Mouse (Mus musculus) hindbrain, embryonic 10.5 days (tissue): ENCODE data around the gene Arl4d. TPM values are rescaled to one million over a fixed set of nuclear protein-coding genes. Genes with fewer than 3 reads are reported as not detected.
"Not testable (repeated sequence)": the region's sequence is repeated elsewhere in the genome, so short reads cannot be mapped to it uniquely, and the experiment has no call there.

Source experiments
- DNase-seq: peaks from one replicate; pipeline ENCODE4 v3.0.0-alpha.2; 2017; ENCODE audit warnings: low spot score
- H3K27ac ChIP-seq: fragments of 300-500 bp; sonication (generic); 2 replicates; pipeline ENCODE4 v1.5.1; 2016; ENCODE audit warnings: mild to moderate bottlenecking, moderate library complexity
- H3K27me3 ChIP-seq: fragments of 300-500 bp; sonication (generic); 2 replicates; pipeline ENCODE4 v1.6.1; 2016; ENCODE audit warnings: mild to moderate bottlenecking; ENCODE audit not compliant: poor library complexity, insufficient read depth, severe bottlenecking
- H3K36me3 ChIP-seq: fragments of 300-500 bp; sonication (generic); 2 replicates; pipeline ENCODE4 v1.6.1; 2016; ENCODE audit warnings: mild to moderate bottlenecking, moderate library complexity
- H3K4me1 ChIP-seq: fragments of 300-500 bp; sonication (generic); replicated peaks from 2 replicates; pipeline ENCODE4 v1.6.1; 2016; ENCODE audit warnings: mild to moderate bottlenecking
- H3K4me3 ChIP-seq: fragments of 300-500 bp; sonication (generic); 2 replicates; pipeline ENCODE4 v1.5.1; 2016; ENCODE audit warnings: mild to moderate bottlenecking, moderate library complexity
- H3K9me3 ChIP-seq: fragments of 300-500 bp; sonication (generic); 2 replicates; pipeline ENCODE4 v1.6.1; 2016; ENCODE audit warnings: mild to moderate bottlenecking, moderate library complexity
- WGBS: fragments of 180-500 bp; shearing (Covaris S2); methylation state at CpG from one replicate; pipeline ENCODE4 v1.1.7; 2016; 5-methylcytosine and 5-hydroxymethylcytosine counted together
- polyA plus RNA-seq: library from polyadenylated mRNA; unstranded; fragments of >200 nt; fragmentation: Nextera tagmentation; extraction: Ambion mirVana; gene quantifications from 2 replicates; pipeline ENCODE4 v1.2.1, GENCODE M21; 2016

The Arl4d gene
- polyA plus RNA-seq, 1 experiment from 2014 or later = 9.4 TPM

- Histone ChIP-seq H3K9me3 (no peaks in the 10 kb centered on the region), H3K4me3 (no peak overlapping the region), H3K4me1 (peaks cover 13% of the 10 kb centered on the region; the same call in 1 of the 2 replicates), H3K27me3 (no peaks in the 10 kb centered on the region), H3K27ac (no peak overlapping the region), H3K36me3 (peaks cover 17% of the 10 kb centered on the region)
- 88% methylated on average over 4 of the region's 4 CpGs for WGBS
- DNase-seq = no peak
Measured at GRCm38 (mm10) chr11:101639761-101640160, 25.6 kb upstream of the Arl4d start.

DNA sequence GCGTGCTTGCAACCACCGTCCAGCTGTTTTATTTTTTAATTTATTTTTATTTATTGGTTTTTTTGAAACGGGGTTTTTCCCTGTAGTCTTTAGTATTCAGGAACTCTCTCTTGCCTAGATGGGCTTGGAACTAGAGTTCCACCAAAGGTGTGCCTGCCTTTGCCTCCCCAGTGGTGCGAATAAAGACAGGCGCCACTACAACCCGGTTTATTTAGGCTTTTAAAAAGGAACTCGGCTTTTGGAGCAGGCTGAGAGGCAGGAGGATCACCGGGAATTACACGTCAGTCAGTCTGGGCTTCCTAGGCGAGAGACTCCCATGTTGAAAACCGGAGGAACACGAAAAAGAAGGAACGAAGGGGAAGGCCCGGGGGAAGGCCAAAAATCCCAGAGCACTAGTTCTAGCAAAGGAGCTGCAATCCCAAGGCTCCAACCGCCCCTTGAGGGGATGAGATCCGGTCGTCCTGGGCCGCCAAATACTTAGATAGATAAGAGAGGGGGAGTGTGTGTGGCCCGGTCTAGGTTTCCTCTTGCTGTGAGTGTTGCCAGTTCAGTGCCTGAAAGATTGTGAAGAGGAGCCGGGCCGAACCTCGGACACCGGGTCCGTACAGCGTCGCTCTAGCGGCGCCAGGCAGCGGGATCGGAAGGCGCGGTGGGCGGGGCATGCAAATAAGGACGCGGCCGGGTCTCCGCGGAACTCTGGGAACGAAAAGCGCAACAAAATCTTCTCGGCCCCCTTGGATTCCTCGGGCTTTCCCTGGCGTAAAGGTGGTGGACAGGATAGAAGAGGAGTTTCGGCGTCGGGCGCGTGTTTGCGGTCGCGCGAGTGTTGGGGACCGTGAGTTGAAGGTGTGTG lies 24.3 kb upstream of the Arl4d start:
- peak overlapping the region; percentile 44 for H3K4me3 ChIP-seq
- peak; percentile 79 for DNase-seq
- 6% methylated on average over 53 of the region's 53 CpGs for WGBS
- H3K27me3 ChIP-seq, H3K9me3 ChIP-seq, H3K36me3 ChIP-seq: not testable (repeated sequence)
- peak overlapping the region; percentile 88 for H3K27ac ChIP-seq
- peaks cover 10% of the 10 kb centered on the region; the same call in 1 of the 2 replicates for H3K4me1 ChIP-seq

DNA sequence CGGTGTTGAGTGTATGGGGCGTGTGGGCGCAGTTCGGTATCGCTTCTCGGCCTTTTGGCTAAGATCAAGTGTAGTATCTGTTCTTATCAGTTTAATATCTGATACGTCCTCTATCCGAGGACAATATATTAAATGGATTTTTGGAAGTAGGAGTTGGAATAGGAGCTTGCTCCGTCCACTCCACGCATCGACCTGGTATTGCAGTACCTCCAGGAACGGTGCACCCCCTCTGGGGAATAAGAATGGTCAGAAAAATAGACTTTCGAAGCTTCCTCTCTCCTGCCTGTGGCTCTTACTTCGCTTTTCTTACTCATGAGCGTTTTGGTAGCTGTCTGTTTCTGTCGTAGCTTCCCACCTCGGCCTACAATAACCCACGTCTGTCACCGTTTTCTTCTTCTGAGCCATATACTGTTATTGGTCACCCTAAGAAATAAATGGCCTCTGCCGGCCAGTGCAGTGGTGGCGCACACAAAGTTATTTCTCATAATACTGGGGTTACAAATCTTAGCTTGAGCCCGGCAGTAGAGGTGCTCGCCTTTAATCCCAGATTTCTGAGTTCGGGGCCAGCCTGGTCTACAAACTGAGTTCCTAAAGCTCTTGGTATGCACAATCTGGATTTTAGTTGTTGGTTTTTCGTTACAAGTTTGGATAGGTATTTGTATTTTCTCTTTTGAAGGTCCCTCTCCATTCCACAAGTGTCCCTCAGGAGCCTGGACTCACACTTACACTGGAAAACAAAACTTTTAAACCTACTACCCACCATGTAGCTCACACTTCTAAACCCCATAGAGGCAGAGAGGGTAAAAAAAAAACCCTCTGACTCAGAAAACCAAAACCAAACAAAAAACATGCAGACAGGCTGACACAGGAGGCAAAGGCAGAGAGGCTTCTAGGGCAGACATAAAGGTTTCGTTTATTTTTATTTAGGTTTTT lies 23.4 kb upstream of the Arl4d start:
- H3K4me3 ChIP-seq, H3K9me3 ChIP-seq, H3K27me3 ChIP-seq, H3K36me3 ChIP-seq: not testable (repeated sequence)
- WGBS = 6% methylated on average over 15 of the region's 26 CpGs
- Histone ChIP-seq H3K27ac (peak overlapping the region; percentile 88), H3K4me1 (peaks cover 14% of the 10 kb centered on the region)
- peak; percentile 73 for DNase-seq

DNA sequence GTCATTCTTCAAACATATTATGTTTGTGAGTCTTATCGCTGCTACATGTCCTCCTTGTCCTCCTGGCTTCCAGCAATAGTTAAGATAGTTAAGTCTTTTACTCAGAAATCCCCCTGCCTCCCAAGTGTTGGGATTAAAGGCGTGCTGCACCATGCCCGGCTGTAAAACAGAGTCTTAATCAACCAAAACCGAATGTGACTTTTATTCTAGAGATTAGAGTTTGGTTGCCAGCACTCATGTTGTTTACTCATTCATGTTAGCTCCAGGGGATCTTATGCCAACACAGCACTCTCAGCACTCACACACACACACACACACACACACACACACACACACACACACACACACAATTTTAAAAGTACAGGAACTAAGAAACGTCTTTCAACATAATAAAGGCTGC lies 22.4 kb upstream of the Arl4d start:
- no peaks in the 10 kb centered on the region for H3K27me3 ChIP-seq
- WGBS = 60% methylated on average over 5 of the region's 5 CpGs
- no peak for DNase-seq
- H3K36me3 ChIP-seq = no peaks in the 10 kb centered on the region
- H3K27ac ChIP-seq = no peak overlapping the region
- no peaks in the 10 kb centered on the region for H3K9me3 ChIP-seq
- H3K4me1 ChIP-seq = peaks cover 14% of the 10 kb centered on the region
- no peak overlapping the region for H3K4me3 ChIP-seq

DNA sequence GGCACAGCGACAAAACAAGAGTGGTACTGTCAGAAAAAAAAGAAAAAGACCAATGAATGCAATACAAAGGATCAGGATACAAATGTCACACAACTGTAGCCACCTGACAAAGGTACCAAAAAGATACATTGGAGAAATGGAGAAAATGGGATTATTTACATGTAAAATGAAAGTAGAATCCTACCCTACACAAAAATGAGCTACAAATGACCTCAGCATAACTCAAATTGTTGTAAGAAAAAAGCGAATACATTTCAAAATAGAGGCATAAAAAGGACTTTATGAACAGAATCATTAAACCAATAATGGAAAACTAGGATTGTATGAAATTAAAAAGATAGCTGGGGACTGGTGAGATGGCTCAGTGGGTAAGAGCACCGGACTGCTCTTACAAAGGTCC lies 20.8 kb upstream of the Arl4d start:
- no peaks in the 10 kb centered on the region for H3K36me3 ChIP-seq
- 0 out of 2 replicates have a peak, but pooled peaks cover 5% of the 10 kb centered on the region for H3K9me3 ChIP-seq
- H3K4me1 ChIP-seq = peaks cover 14% of the 10 kb centered on the region
- WGBS = 65% methylated on average over 3 of the region's 3 CpGs
- H3K27me3 ChIP-seq = no peaks in the 10 kb centered on the region
- H3K4me3 ChIP-seq = no peak overlapping the region
- no peak for DNase-seq
- H3K27ac ChIP-seq = no peak overlapping the region

DNA sequence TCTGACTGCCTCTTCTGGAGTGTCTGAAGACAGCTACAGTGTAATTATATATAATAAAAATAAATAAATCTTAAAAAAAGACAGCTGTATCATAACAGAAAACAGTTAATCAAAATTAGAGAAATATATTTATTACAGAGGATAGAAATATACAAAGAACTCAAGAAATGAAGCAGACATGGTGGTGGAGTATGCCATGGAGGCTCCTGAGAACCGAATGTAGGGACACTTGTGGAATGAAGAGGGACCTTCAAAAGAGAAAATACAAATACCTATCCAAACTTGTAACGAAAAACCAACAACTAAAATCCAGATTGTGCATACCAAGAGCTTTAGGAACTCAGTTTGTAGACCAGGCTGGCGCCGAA lies 20.3 kb upstream of the Arl4d start:
- H3K4me3 ChIP-seq, DNase-seq, H3K36me3 ChIP-seq, H3K27me3 ChIP-seq, H3K27ac ChIP-seq, H3K9me3 ChIP-seq: not testable (repeated sequence)
- H3K4me1 ChIP-seq = peaks cover 14% of the 10 kb centered on the region
- WGBS = 3% methylated on average over 4 of the region's 4 CpGs

- not testable (repeated sequence) for H3K36me3 ChIP-seq, H3K9me3 ChIP-seq, H3K27me3 ChIP-seq
- under 1% methylated on average over 45 of the region's 56 CpGs for WGBS
- Histone ChIP-seq H3K27ac (peak overlapping the region; percentile 95), H3K4me1 (peaks cover 14% of the 10 kb centered on the region), H3K4me3 (peak overlapping the region; percentile 38)
- DNase-seq = peak; percentile 84
Measured at GRCm38 (mm10) chr11:101645411-101646282, 19.7 kb upstream of the Arl4d start.

DNA sequence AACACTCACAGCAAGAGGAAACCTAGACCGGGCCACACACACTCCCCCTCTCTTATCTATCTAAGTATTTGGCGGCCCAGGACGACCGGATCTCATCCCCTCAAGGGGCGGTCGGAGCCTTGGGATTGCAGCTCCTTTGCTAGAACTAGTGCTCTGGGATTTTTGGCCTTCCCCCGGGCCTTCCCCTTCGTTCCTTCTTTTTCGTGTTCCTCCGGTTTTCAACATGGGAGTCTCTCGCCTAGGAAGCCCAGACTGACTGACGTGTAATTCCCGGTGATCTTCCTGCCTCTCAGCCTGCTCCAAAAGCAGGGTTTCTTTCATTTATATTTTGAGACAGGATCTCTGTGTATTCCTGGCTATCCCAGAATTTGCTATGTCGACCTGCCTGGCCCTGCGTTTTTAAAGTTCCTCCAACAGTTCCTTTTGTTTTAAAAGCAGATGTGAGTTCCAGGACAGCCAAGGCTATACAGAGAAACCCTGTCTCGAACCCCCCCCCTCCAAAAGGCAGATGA lies 19.0 kb upstream of the Arl4d start:
- Histone ChIP-seq H3K4me3 (peak overlapping the region; percentile 38), H3K4me1 (peaks cover 10% of the 10 kb centered on the region), H3K27ac (peak overlapping the region; percentile 95)
- not testable (repeated sequence) for H3K36me3 ChIP-seq, H3K27me3 ChIP-seq, H3K9me3 ChIP-seq
- 11% methylated on average over 16 of the region's 16 CpGs for WGBS
- DNase-seq = peak; percentile 35

DNA sequence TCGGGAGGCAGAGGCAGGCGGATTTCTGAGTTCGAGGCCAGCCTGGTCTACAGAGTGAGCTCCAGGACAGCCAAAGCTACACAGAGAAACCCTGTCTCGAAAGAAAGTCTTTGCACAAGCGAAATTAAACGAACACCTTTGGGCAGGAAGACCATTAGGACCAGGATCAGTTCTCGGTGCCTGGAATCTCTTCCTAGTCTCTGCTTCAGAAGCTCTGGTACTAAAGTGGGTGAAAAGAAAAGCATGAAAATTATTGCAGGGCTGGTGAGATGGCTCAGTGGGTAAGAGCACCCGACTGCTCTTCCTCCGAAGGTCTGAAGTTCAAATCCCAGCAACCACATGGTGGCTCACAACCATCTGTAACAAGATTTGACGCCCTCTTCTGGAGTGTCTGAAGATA lies 18.2 kb upstream of the Arl4d start:
- 92% methylated on average over 10 of the region's 10 CpGs for WGBS
- H3K36me3 ChIP-seq, H3K27ac ChIP-seq, H3K27me3 ChIP-seq, H3K9me3 ChIP-seq, DNase-seq, H3K4me3 ChIP-seq: not testable (repeated sequence)
- H3K4me1 ChIP-seq = peaks cover 10% of the 10 kb centered on the region

- no peaks in the 10 kb centered on the region for H3K9me3 ChIP-seq
- no peak for DNase-seq
- H3K36me3 ChIP-seq = no peaks in the 10 kb centered on the region
- H3K27me3 ChIP-seq = peaks cover 10% of the 10 kb centered on the region; the same call in 1 of the 2 replicates
- no peak overlapping the region for H3K27ac ChIP-seq
- WGBS = 93% methylated on average over 4 of the region's 4 CpGs
- H3K4me1 ChIP-seq = peaks cover 8% of the 10 kb centered on the region
- H3K4me3 ChIP-seq = no peak overlapping the region
Measured at GRCm38 (mm10) chr11:101656356-101656755, 9.0 kb upstream of the Arl4d start.

DNA sequence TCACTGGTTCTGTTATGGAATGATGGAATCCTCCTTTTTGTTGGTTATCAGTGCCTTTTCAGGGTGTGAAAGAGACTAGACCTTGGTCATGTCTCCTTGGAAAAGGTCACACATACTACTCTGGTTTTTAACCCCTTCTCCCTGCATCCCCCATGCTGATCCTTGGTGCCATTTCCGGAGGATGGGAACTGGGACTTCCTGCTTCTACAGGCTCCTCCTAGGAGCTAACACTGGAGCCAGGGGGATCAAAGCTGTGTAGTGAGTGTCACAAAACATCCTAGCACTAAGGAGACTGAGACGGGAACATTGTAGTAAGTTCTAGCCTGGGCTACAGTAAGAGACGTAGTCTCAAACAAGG lies 7.8 kb upstream of the Arl4d start:
- Histone ChIP-seq H3K9me3 (no peaks in the 10 kb centered on the region), H3K4me1 (peaks cover 8% of the 10 kb centered on the region), H3K27ac (peak overlapping the region; percentile 98), H3K4me3 (peak overlapping the region; percentile 40), H3K36me3 (no peaks in the 10 kb centered on the region), H3K27me3 (peaks cover 10% of the 10 kb centered on the region; the same call in 1 of the 2 replicates)
- no peak for DNase-seq
- 3% methylated on average over 3 of the region's 3 CpGs for WGBS
